Mouse (Mus musculus) lung, postnatal 0 days (tissue): ENCODE measurements around the gene Ctnna3.
A peak's percentile ranks its signal among the peaks of the same experiment; 100 is the strongest.

Experiments used
- CTCF ChIP-seq: IDR thresholded peaks from 2 replicates; pipeline ENCODE4 v1.5.1; 2016; ENCODE audit warnings: antibody characterized with exemption, mild to moderate bottlenecking
- EP300 ChIP-seq: IDR thresholded peaks from 2 replicates; pipeline ENCODE4 v1.6.1; 2016; ENCODE audit warnings: antibody characterized with exemption, mild to moderate bottlenecking, control low read depth

- TF ChIP-seq EP300 (peak; percentile 57), CTCF (no peak)
These were observed 619.3 kb downstream of the Ctnna3 start for GRCm38 (mm10) chr10:64049151-64049550.
